Mouse (Mus musculus): Measurements from ENCODE around the gene Klc2.

- TF ChIP-seq CTCF (conservative IDR thresholded peaks at IDR 0.05; ENCODE audit: low read length), result no peak
- TF ChIP-seq NANOG (IDR thresholded peaks at IDR 0.05; ENCODE audit: borderline replicate concordance, low read length), result no peak
These were observed at the start of gene Klc2 for GRCm38 (mm10) chr19:5118384-5118698.
